Mouse (Mus musculus) spleen, adult 18-20 months (tissue): ENCODE measurements around the gene Itga11.
"Not testable (repeated sequence)": the region's sequence is repeated elsewhere in the genome, so short reads cannot be mapped to it uniquely, and the experiment has no call there.

Experiments used
- DNase-seq, 2 experiments: peaks; one replicate each; pipeline ENCODE4 v3.0.0; 2022; ENCODE audit warnings: mixed read lengths in 2 of 2

Gene Itga11

DNA sequence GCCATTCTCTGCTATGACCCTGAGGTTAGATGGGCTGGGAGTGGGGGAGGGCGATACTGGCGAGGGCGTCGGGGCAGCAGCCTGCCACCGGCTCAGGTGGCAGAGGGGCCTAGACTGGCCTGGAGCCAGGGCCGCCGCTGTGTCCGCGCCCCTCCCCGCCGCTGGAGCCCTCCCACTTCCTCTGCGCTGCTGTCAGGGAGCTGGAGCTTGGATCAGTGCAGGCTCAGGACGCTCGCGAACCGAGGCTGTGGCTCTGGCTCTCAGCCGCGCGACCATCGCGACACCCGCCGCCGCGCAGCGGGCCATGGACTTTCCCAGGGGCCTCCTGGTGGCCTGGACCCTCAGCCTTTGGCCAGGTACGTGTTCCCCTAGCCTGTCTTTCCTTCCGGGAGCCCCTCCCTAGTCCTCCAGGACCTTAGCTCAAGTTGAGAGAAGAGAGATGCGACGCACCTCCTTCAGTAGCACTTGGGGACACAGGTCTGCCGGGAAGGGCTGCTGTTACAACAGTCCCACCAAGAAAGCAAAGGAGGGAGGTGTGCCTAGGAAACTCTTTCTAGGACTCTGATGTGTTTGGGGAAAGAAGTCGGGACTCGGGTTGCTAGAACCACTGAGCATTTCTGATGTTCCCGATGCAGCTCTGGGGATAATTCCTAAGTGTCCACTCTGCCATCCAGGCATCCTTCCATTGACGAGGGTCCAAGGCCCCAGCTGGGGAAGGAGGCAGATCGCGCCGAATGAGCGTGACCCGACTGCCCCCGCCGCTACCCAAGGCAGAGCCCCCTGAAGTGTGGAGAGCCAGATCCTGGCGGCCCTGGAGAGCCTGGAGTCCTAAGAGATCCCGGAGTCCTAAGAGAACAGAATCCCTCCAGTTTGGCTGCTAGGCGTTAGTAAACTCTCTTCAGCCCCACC lies at the start of gene Itga11:
TSS of gene Itga11 (plus strand) at position 186 of the 909 bp plus-strand sequence.
- DNase-seq, result no peak

- no peak for DNase-seq
These were observed 46.9 kb upstream of the Itga11 start for GRCm38 (mm10) chr9:62630631-62631240.

DNA sequence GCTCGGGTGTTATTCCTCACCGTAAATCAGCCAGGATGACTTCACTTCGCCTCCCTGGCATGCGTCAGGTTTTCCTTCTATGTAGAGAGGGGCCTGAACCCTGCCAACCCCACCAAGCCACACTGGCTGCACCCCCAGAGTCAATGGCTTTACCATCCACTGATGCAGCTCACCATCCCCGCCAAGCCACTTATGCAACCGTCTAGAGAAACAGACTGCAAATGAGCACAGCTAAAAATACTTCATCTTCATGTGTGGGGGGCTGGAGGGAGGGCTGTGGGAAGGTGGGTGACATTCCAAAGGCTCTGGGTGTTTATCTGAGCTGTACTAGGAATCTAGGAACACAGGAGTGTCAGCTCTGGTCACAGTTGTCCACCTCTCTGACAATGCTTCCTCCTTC lies 45.2 kb upstream of the Itga11 start:
- no peak for DNase-seq

GRCm38 (mm10) chr9:62638045-62638444 lies 39.6 kb upstream of the Itga11 start:
- no peak for DNase-seq

DNA sequence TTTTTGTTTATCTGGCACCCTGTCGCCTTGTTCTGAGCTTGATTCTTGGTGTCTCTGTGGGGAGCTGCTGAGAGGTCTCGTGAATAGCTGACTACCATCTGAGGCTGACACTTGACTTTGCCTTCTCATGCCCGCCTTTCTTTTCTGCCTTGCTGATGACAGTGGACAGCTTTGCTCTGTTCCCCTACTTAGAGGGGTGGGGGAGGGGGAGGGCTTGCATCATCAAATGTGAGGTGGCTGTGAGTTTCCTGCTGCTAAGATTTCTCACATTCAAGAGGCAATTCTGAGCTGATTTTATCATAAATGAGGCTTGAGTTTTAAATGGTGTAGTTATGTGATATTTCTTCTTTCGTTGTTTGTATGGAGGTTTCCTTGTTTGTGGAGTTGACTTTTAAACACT lies 37.9 kb upstream of the Itga11 start:
- DNase-seq, result no peak

- DNase-seq, result no peak
These were observed 37.4 kb upstream of the Itga11 start for GRCm38 (mm10) chr9:62640188-62640587.

DNA sequence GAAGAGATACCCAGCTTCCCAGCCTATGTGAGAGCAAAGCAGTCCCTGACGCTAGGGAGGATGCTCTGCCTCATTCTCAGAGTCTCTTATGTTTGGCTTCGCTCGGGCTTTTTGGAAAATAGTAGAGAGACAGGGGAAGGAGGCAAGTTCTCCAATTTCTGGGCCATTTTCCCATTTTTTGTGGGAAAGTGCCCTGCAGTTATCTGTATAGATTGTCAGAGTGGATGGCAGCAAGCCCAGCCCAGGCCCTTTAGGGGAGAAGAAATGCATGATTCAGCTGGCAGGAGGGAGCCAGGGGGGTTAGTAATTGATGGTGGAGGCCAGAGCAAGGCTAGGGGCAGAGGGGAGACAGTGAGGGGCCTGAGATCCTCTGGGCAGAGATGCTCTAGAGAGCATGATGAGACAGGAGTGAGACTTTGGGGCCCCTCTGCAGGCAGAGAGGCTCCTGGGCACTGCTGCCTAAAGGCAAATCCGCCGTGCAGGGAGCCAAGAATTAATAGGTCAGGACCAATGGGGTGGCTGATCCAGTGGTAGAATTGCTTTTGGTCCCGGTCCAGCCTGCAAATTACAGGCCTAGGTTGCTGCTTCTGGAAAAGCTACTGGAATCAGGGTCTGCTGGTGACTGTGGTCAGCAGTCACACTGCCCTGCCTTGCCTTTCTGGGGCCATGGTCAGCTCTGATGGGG lies 31.8 kb upstream of the Itga11 start:
- no peak for DNase-seq

- DNase-seq, result no peak
These were observed 30.9 kb upstream of the Itga11 start for GRCm38 (mm10) chr9:62646721-62647183.

DNA sequence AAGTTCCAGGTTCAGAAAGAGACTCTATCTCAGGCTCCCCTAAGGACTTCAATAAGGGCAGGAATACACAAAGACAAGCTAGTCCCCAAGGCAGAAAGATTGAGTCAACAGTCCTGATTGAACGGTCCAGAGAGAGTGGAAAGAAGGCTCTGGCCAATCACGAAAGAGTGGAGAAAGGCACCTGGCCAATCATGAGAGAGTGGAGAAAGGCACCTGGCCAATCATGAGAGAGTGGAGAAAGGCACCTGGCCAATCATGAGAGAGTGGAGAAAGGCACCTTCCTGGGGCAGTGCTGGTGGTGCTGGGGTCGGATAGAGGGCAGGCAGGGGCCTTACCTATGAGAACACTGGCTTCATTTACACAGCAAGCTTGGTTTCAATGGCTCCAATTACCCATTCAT lies 28.2 kb upstream of the Itga11 start:
- no peak for DNase-seq

GRCm38 (mm10) chr9:62650764-62651163 lies 26.9 kb upstream of the Itga11 start:
- no peak for DNase-seq

DNA sequence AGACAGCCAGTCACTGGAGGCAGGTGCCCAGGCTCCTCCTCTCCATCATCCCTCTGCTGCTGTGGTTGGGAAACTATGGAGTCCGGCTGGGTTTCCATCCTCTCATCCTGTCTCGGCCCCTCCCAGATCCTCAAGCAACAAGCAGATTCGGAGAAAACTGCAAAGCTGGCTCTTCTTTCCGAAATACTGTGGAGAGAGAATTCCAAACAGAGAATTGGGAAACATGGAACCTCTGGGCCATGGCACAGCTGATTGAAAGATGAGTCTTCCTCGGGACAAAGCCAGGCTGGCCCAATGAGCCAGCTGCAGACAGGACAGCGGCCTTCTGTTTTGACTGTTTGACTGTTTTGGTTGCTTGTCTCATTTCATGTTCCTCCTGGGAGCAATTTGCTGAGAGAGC lies 23.3 kb upstream of the Itga11 start:
- no peak for DNase-seq

- no peak for DNase-seq
These were observed 19.6 kb upstream of the Itga11 start for GRCm38 (mm10) chr9:62658016-62658415.

GRCm38 (mm10) chr9:62659026-62659425 lies 18.6 kb upstream of the Itga11 start:
- DNase-seq, result no peak

DNA sequence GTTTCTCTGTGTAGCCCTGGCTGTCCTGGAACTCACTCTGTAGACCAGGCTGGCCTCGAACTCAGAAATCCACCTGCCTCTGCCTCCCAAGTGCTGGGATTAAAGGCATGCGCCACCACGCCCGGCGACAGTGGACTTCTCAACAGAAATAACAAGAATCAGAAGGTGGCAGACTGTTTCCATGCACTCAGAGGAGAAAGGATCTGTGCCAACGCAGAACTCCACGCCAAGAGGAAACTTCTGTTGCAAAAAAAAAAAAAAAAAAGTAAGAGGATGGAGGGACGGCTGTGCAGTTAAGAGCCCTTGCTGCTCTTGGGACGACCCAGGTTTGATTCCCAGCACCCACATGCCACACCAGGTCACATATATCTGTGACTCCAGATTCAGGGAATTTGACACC lies 16.7 kb upstream of the Itga11 start:
- DNase-seq, result not testable (repeated sequence)

GRCm38 (mm10) chr9:62663443-62663842 lies 14.2 kb upstream of the Itga11 start:
- DNase-seq, result no peak

- DNase-seq, result no peak
These were observed 13.4 kb upstream of the Itga11 start for GRCm38 (mm10) chr9:62664115-62664725.

- DNase-seq, result no peak
These were observed 11.7 kb upstream of the Itga11 start for GRCm38 (mm10) chr9:62665892-62666291.

DNA sequence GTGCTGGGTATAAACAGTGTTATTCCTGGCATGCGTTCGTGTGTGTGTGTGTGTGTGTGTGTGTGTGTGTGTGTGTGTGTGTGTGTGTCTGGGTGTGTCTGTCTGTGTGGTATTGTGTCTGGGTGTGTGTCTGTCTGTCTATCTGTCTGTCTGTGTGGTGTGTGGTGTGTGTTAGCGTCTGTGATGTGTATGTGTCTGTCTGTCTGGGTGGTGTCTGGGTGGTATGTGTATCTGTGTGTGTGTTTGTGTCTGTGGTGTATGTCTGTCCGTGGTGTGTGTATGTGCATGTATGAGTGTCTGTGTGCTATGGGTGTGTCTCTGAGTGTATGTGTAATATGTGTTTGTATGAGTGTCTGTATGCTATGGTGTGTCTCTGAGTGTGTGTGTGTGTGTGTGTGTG lies 9.1 kb upstream of the Itga11 start:
- no peak for DNase-seq

GRCm38 (mm10) chr9:62673241-62673640 lies 4.4 kb upstream of the Itga11 start:
- no peak for DNase-seq

GRCm38 (mm10) chr9:62675172-62675571 lies 2.5 kb upstream of the Itga11 start:
- DNase-seq, result no peak

DNA sequence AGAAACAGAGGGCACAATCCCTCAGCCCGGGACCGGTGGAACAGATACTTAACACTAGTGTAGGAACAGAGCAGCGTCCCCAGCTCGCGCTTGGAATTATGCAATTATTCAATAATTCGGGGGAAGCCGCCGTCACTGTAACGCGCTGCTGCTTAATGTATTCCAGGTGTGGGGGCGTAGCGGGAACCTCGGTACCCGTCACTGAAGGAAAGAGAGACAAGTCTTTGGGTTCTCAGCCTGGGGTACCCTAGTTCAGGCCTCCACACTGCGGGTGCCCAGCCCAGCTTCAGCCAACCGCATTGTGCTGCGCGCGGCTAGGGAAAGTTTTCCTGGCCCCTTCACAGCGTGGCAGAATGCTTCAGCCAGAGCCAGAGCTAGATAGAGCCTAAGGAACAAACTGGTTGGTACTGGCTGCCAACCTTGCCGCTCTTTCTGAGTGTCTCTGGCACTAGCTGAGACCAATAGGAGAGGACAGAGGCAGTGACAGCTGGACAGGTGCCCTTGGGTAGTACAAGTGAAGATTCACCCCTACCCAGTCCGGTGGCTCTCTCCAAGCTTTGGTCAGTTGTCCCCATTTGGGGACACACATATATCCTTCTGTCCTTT lies 1.0 kb downstream of the Itga11 start:
- DNase-seq, result no peak

DNA sequence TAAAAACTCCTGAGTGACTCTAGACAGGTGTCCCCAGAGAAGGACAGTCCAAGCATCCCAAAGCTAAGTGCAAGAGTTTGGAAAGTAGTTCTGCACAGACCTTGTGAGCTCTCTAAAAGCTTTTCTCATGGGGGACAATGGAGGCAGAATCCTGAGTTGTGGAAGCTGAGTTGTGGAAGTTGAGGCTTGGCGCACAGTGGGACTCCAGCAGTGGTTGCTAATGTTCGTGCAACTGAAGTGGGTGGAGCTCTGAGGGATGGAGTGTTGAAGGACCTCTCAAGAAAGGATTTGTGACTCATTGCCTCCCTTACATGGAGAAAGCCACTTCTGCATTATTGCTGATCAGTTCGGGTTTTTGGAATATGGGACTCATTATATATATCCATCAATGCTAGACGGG lies 1.8 kb downstream of the Itga11 start:
- DNase-seq, result no peak

GRCm38 (mm10) chr9:62684311-62684710 lies 6.7 kb downstream of the Itga11 start:
- DNase-seq, result no peak
